Mouse (Mus musculus): Measurements from ENCODE around the gene Tef. TPM values are rescaled to one million over a fixed set of nuclear protein-coding genes. Genes with fewer than 3 reads are reported as not detected.

The Tef gene
- polyA plus RNA-seq, 1 experiment from 2014 or later, result 19.2 TPM

DNA sequence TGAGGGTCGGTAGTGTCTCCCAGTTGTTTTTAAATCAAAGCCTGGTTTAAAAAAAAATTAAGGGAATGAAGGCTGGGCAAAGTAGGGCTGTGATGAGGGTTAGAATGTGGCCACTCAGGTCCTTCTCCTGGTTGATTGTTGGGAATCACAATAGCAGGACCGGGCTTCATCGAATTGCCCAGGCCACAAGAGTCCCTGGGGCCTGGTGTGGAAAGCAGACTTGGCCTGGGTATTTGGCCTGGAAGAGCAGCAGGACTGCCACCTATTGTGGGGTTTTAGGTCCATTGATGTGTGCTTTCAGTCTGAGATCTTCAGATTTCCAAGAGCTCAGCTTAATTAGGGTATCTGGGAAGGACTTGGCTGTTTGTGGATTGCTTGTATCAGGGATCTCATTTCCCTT, 10.1 kb downstream of the Tef start:
- peak overlapping the region; percentile 65 for H3K4me2 ChIP-seq (replicated peaks; ENCODE audit: low read depth, low read length)
- peaks cover 22% of the 10 kb centered on the region for H3K36me3 ChIP-seq (ENCODE audit: control insufficient read depth, insufficient read depth, low read length)
- H3K4me3 ChIP-seq (ENCODE audit: low read length), result peak overlapping the region; percentile 60
- peak overlapping the region; percentile 75; the same call in 1 of the 2 replicates for H3K27ac ChIP-seq (ENCODE audit: low read depth, low read length)
- H3K4me1 ChIP-seq (ENCODE audit: control insufficient read depth, insufficient read depth, low read length), result peaks cover 18% of the 10 kb centered on the region
- no peaks in the 10 kb centered on the region for H3K27me3 ChIP-seq (ENCODE audit: control insufficient read depth, insufficient read depth, low read length)
- WGBS, result 47% methylated on average over 3 of the region's 3 CpGs
- no peaks in the 10 kb centered on the region for H3K9me3 ChIP-seq (ENCODE audit: control insufficient read depth, low read length)
- no peak for ATAC-seq (ENCODE audit: low FRiP score, low TSS enrichment)
- peak overlapping the region; percentile 69 for H3K9ac ChIP-seq (ENCODE audit: low read depth, low read length)

DNA sequence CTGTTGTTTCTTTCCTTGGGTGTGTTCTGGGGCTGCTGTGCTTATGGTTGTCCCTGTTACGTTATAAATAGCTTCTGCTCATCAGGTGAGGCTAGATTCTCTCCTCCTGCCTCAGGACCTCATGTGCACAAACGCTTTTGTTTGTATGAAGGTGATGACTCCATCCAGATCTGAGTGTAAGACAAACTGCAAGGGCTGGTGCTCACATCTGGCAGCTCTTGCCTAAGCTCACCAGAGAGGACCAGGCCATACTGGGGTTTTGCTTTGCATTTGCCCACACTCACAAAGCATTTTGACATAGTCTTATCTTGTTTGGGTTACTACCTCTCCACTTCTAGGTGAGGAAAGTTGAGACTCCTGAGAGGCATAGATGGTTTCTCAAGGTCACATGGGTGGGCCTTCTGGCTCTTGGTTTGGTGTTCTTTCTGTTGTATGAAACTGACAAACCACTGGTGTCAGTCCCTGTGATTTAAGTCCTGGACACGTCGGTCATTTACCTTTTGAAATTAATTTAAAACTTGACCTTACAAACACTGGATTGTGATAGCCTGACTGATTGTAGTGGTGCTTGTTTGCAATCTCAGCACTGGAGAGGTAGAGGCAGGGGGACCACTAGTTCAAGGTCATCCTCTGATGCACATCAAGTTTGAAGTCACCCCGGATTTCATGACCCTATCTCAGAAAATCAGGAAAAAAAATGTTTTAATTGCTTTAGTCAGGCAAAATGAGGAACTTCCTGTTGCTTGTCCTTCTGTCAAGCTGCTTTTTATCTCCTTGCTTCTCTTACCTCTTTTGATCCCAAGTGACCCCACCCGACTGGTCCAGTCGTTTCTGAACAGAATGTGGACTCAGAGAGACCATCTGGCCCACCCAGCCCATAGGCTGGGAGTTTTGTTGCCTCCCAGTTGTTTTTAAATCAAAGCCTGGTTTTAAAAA, 10.7 kb downstream of the Tef start:
- Histone ChIP-seq H3K36me3 (ENCODE audit: control insufficient read depth, insufficient read depth, low read length) (peaks cover 22% of the 10 kb centered on the region), H3K4me1 (ENCODE audit: control insufficient read depth, insufficient read depth, low read length) (peaks cover 18% of the 10 kb centered on the region), H3K4me3 (ENCODE audit: low read length) (no peak overlapping the region; the same call in 1 of the 2 replicates), H3K9ac (ENCODE audit: low read depth, low read length) (peak overlapping the region; percentile 69; the same call in 1 of the 2 replicates), H3K4me2 (replicated peaks; ENCODE audit: low read depth, low read length) (peak overlapping the region; percentile 65), H3K27me3 (ENCODE audit: control insufficient read depth, insufficient read depth, low read length) (no peaks in the 10 kb centered on the region), H3K27ac (ENCODE audit: low read depth, low read length) (no peak overlapping the region), H3K9me3 (ENCODE audit: control insufficient read depth, low read length) (no peaks in the 10 kb centered on the region)
- ATAC-seq (ENCODE audit: low FRiP score, low TSS enrichment), result no peak
- 60% methylated on average over 7 of the region's 7 CpGs for WGBS

DNA sequence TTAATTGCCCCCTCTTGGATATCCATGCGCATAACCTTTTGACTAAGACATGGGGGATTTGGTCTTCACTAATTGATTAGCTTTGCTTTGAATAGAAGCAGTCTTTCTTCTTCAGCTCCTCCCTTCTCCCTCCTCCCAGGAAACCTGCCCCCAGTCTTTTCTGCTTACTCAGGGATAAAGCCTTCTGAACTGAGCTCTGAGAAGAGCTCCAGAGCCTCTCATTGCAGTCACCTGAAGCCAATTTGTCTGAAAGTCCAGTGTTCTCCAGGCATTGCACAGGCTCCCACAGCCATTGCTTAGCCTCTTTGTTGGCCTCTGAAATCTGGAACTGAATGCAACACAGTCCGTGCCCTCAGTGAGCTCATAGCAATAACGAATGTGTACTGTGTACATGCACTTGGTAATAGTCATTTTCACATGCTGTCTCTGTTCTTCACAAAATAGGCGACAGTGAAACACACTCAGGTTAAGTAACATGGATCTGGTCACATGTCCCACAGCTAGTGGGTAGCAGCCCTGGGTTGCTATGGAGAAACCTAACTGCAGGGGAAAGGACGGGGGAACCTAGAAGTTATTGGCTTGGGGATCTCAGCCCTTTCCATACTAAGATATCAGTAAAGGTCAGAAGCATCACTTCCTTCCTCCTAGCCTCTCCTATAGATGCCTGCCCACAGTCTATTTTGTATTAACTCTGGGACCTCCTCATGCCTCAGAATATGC, 11.9 kb downstream of the Tef start:
- 82% methylated on average over 5 of the region's 5 CpGs for WGBS

DNA sequence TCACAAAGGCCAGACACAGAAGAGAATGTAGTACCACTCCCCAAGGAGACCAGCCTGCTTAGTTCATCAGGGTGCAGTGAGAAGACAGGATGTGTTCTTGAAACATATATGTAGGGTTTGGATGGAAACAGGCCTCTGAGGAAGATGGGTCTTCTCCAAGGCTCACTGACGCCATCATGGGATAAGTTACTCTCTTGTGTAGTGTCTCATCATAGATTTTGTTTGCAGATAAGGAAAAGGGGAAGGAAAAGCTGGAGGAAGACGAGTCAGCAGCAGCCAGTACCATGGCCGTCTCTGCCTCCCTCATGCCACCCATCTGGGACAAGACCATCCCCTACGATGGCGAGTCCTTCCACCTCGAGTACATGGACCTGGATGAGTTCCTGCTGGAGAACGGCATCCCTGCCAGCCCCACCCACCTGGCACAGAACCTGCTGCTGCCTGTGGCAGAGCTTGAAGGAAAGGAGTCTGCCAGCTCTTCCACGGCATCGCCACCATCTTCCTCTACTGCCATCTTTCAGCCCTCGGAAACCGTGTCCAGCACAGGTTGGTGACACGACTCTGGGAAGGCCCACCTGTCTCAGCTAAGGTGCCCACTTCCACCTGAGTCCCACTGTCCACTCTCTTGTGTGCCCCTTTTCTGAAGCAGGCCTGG, 12.6 kb downstream of the Tef start:
- no peak overlapping the region for H3K9ac ChIP-seq (ENCODE audit: low read depth, low read length)

More for the DNA sequence above, 11.9 kb downstream of the Tef start:
- Histone ChIP-seq H3K27me3 (ENCODE audit: control insufficient read depth, insufficient read depth, low read length) (no peaks in the 10 kb centered on the region), H3K36me3 (ENCODE audit: control insufficient read depth, insufficient read depth, low read length) (peaks cover 22% of the 10 kb centered on the region), H3K4me2 (replicated peaks; ENCODE audit: low read depth, low read length) (no peak overlapping the region), H3K27ac (ENCODE audit: low read depth, low read length) (no peak overlapping the region), H3K9me3 (ENCODE audit: control insufficient read depth, low read length) (no peaks in the 10 kb centered on the region), H3K9ac (ENCODE audit: low read depth, low read length) (no peak overlapping the region), H3K4me3 (ENCODE audit: low read length) (no peak overlapping the region), H3K4me1 (ENCODE audit: control insufficient read depth, insufficient read depth, low read length) (peaks cover 16% of the 10 kb centered on the region)
- ATAC-seq (ENCODE audit: low FRiP score, low TSS enrichment), result no peak

DNA sequence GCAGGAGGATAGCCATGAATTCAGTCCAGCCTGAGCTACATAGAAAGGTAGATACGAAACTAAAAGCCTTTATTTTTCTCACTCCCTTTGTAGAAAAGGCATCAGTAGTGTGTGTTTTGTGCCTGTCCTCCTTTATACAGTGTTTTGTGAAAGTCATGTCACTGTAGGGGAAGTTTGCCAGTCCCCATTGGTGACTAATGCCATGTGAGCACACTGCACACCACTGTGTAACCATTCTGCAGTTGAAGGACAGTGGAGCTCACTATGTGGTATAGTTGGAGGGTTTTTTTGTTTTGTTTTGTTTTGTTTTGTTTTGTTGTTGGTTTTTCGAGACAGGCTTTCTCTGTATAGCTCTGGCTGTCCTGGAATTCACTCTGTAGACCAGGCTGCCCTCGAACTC, 16.2 kb downstream of the Tef start:
- H3K36me3 ChIP-seq (ENCODE audit: control insufficient read depth, insufficient read depth, low read length), result peaks cover 41% of the 10 kb centered on the region
- no peak overlapping the region for H3K9ac ChIP-seq (ENCODE audit: low read depth, low read length)
- H3K4me2 ChIP-seq (replicated peaks; ENCODE audit: low read depth, low read length), result no peak overlapping the region
- no peak for ATAC-seq (ENCODE audit: low FRiP score, low TSS enrichment)
- H3K4me3 ChIP-seq (ENCODE audit: low read length), result no peak overlapping the region
- WGBS, result 92% methylated on average over 3 of the region's 3 CpGs
- no peak overlapping the region for H3K27ac ChIP-seq (ENCODE audit: low read depth, low read length)
- no peaks in the 10 kb centered on the region for H3K9me3 ChIP-seq (ENCODE audit: control insufficient read depth, low read length)
- no peaks in the 10 kb centered on the region for H3K27me3 ChIP-seq (ENCODE audit: control insufficient read depth, insufficient read depth, low read length)
- H3K4me1 ChIP-seq (ENCODE audit: control insufficient read depth, insufficient read depth, low read length), result no peaks in the 10 kb centered on the region

More for the DNA sequence above, 12.6 kb downstream of the Tef start:
- Histone ChIP-seq H3K36me3 (ENCODE audit: control insufficient read depth, insufficient read depth, low read length) (peaks cover 22% of the 10 kb centered on the region), H3K27ac (ENCODE audit: low read depth, low read length) (no peak overlapping the region), H3K4me2 (replicated peaks; ENCODE audit: low read depth, low read length) (no peak overlapping the region), H3K4me3 (ENCODE audit: low read length) (no peak overlapping the region), H3K27me3 (ENCODE audit: control insufficient read depth, insufficient read depth, low read length) (no peaks in the 10 kb centered on the region), H3K9me3 (ENCODE audit: control insufficient read depth, low read length) (no peaks in the 10 kb centered on the region), H3K4me1 (ENCODE audit: control insufficient read depth, insufficient read depth, low read length) (peaks cover 9% of the 10 kb centered on the region; the same call in 1 of the 2 replicates)
- WGBS, result 93% methylated on average over 12 of the region's 12 CpGs
- no peak for ATAC-seq (ENCODE audit: low FRiP score, low TSS enrichment)

DNA sequence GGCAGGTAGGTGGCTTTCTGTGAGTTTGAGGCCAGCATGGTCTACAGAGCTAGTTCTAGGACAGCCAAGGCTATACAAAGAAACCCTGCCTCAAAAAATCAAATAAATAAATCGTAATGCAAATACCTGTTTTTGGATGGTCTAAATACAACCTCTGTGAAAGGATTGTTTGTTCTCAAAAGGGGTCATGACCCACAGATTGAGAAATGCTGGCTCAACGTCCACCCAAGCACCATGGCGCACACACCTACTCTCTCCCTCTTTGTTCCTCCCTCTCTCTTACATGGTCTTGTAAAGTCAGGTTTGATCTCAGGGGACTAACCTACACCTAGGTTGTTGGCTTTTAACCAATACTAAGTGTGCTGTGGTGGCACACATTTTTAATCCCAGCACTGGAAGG, 20.4 kb downstream of the Tef start:
- WGBS, result 85% methylated on average over 3 of the region's 3 CpGs
- ATAC-seq (ENCODE audit: low FRiP score, low TSS enrichment), result no peak

DNA sequence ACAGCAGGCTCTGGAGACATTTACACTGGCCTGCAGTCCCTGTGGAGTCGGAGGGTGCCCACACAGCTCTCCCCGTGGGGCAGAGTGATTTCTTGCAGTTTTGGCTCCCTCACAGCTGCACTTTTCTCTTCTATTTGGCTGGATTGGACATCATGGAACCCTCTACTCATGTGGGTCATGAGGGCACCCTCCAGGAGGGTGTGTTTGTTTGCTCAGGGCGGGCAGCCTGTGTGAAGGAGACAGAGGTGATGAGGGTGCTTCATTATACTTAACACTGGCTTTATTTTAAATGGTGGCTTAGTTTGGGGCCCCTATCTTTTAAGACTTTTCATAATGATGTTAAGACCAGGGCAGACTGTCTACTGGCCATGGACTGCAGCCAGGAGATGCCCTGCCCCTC, 22.6 kb downstream of the Tef start:
- no peak for ATAC-seq (ENCODE audit: low FRiP score, low TSS enrichment)
- H3K9ac ChIP-seq (ENCODE audit: low read depth, low read length), result no peak overlapping the region
- 82% methylated on average over 3 of the region's 3 CpGs for WGBS
- H3K27ac ChIP-seq (ENCODE audit: low read depth, low read length), result no peak overlapping the region
- no peaks in the 10 kb centered on the region for H3K9me3 ChIP-seq (ENCODE audit: control insufficient read depth, low read length)
- no peak overlapping the region for H3K4me2 ChIP-seq (replicated peaks; ENCODE audit: low read depth, low read length)
- H3K4me1 ChIP-seq (ENCODE audit: control insufficient read depth, insufficient read depth, low read length), result no peaks in the 10 kb centered on the region
- peaks cover 45% of the 10 kb centered on the region; the same call in 1 of the 2 replicates for H3K36me3 ChIP-seq (ENCODE audit: control insufficient read depth, insufficient read depth, low read length)
- no peaks in the 10 kb centered on the region for H3K27me3 ChIP-seq (ENCODE audit: control insufficient read depth, insufficient read depth, low read length)
- H3K4me3 ChIP-seq (ENCODE audit: low read length), result no peak overlapping the region

More for the DNA sequence above, 20.4 kb downstream of the Tef start:
- Histone ChIP-seq H3K9ac (ENCODE audit: low read depth, low read length) (no peak overlapping the region), H3K36me3 (ENCODE audit: control insufficient read depth, insufficient read depth, low read length) (peaks cover 45% of the 10 kb centered on the region; the same call in 1 of the 2 replicates), H3K27me3 (ENCODE audit: control insufficient read depth, insufficient read depth, low read length) (no peaks in the 10 kb centered on the region), H3K4me3 (ENCODE audit: low read length) (no peak overlapping the region), H3K27ac (ENCODE audit: low read depth, low read length) (no peak overlapping the region), H3K4me1 (ENCODE audit: control insufficient read depth, insufficient read depth, low read length) (no peaks in the 10 kb centered on the region), H3K4me2 (replicated peaks; ENCODE audit: low read depth, low read length) (no peak overlapping the region), H3K9me3 (ENCODE audit: control insufficient read depth, low read length) (no peaks in the 10 kb centered on the region)

DNA sequence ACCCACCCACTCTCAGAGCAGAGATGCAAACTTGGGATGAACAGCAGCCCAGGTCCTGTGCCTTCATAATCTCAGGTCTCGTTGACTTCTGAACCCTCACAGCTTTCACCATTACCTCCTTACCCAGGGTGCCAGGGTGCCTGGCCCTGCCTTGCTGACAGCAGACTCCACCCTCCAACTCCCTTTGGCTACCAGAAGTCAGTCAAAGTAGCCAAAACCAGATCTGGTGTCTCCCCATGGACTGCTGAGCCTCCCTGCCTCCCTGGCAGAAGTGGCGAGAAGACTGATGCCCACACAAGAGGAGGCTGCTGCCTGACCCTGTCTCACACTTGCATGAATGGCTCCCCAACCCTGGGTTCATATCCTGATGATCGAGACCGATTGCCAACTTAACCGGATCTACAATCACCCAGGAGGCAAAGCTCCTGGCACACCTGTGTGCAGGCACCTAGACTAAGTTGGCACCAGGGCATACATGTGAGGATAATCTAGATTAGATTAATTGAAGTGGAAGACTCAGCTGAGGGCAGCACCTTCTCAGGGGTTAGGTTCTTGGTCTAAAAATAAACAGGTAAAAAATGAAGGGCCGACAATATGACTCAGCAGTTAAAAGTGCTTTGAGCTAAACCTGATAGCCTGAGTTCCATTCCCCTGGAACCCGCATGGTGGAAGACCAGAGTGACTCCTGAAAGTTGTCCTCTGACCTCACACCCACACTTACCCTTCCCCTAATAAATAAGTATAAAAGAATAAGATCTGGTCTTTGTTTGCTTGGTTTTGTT, 26.4 kb downstream of the Tef start:
- Histone ChIP-seq H3K9me3 (ENCODE audit: control insufficient read depth, low read length) (no peaks in the 10 kb centered on the region), H3K4me3 (ENCODE audit: low read length) (no peak overlapping the region), H3K4me1 (ENCODE audit: control insufficient read depth, insufficient read depth, low read length) (no peaks in the 10 kb centered on the region), H3K27me3 (ENCODE audit: control insufficient read depth, insufficient read depth, low read length) (no peaks in the 10 kb centered on the region), H3K27ac (ENCODE audit: low read depth, low read length) (no peak overlapping the region), H3K36me3 (ENCODE audit: control insufficient read depth, insufficient read depth, low read length) (peaks cover 23% of the 10 kb centered on the region; the same call in 1 of the 2 replicates), H3K4me2 (replicated peaks; ENCODE audit: low read depth, low read length) (no peak overlapping the region), H3K9ac (ENCODE audit: low read depth, low read length) (no peak overlapping the region)
- no peak for ATAC-seq (ENCODE audit: low FRiP score, low TSS enrichment)
- WGBS, result 87% methylated on average over 7 of the region's 7 CpGs

Data from kidney, embryonic 14.5 days (tissue).